Mouse (Mus musculus) cerebellum, postnatal 4 days (tissue): ENCODE measurements around the gene Large1.
"Not testable (repeated sequence)": the region's sequence is repeated elsewhere in the genome, so short reads cannot be mapped to it uniquely, and the experiment has no call there.

Experiments used
- DNase-seq, 2 experiments: peaks; one replicate each; pipeline ENCODE4 v3.0.0; 2022; ENCODE audit warnings: low spot score in 2 of 2, mixed read lengths in 1 of 2

The Large1 gene

DNA sequence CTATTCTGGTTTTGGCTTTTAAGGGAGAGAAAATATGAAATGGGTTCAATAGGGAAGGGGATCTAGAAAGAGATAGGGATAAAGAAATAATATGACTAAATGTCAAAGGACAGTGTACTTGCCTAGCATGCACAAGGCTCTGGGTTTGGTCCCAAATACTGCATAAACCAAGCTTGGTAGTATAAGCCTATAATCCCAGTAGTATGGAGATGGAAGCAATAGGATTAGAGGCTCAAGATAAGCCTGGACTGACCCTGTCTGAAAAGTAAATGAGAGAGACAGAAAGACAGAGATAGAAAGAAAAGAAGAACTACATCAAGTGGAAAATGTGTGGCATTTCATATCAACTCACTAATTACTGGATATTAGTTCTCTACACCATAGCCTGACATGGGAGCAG lies 180.7 kb downstream of the Large1 start:
- no peak for DNase-seq

DNA sequence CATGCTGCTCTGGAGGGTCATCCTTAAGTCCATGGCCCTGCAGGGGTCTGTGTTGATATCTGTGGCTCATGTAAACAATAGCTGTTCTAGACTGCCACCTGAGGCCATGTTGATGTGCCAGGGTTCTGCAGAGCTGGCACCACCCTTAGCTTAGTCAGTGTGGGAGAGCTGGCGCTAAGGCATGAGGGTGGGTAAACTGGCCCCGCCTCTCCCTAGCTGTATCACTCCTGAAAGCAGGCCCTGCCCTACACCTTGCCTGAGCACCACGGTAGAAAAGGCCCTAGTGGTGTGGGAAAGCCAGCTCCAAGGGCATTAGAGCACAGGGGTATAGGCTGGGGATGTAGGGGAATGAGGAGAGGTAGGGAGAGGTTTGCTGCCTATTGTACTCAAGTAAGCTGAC lies 191.3 kb downstream of the Large1 start:
- no peak for DNase-seq

DNA sequence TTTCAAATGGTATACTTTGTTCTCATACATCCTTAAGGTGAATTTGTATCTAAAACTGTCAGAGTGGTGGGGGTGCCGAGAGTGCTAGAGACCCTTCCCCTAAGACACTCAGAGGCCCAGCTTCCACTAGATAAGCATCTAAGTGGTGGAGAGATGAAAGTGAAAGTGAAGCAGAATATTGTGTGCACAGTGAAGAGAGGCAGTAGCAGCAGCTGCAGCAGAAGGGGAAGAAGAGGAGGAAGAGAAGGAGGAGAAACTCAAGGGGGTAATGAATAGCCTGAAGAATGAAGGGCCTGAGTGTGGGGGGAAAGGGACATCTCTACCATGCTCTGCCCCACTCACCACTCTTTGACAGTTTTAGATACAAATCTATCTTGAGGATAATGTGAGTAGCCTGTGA lies 191.8 kb downstream of the Large1 start:
- no peak for DNase-seq

DNA sequence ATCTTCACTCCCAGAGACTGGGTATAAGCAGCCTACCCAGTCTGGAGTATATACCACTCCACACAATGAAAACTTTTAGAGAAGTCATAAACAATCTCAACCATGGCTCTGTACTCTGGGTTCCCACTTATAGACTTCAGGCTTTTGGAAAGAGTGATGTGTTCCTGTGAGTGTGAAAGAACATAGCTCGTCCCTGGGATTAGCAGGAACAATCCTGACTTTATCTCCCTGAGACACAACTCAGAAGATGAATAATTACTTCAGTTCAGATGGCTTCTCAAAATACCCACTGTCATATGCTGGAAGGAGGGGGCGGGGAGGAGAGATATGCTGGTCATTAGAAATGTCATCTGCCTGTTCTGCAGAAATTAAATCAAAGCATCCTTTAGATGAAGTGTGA lies 192.4 kb downstream of the Large1 start:
- DNase-seq: no peak

DNA sequence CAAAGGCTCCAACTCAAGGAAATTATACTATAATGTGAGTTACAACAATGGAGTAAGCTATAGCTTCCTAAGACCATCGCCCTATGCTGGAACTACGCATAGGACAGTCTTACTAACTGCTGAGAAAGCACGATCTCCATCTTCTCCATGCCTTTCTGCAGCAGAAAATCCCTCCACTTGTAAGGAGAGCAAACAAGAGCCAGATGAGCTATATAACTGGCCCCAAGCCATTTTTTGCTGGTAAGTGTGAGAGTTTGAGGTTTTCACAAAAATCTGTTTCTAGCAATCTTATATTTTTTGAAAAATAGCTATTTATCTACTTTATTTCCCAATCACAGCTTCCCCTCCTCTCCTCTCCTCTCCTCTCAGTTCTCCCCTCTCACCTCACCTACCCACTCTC lies 206.1 kb downstream of the Large1 start:
- DNase-seq: no peak

DNA sequence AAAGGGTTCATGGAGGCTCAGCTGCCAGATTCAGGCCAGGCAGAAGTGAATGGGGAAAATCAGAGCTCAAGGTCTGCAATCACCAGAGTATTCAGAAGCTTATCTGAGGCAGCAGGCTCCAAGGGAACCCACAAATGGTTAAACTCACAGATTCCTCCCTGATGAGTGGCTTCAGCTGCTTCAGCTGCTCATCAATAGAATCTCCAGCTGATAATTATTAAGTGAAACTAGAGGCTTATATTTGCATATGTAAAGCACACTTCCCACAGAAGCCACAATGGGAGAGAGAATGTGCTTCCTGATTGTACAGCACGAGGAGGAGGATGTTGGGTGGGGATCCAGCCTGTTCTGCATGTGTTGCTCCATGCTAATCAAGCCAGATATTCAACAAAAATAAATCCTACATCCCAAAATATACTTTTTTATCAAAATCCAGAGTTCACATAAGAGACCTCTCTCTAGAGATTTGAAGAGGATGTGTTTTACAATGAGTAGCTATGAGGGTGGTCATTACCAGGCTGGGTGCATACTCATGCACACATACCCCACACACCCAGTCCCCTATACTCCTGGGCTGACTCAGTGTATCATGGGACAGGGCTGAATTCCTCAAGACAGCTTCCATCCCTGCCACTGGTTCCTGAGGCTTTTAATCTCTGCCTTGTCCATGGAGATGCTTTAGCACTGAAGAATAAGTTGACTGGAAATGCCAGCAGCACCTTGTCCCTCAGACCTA lies 210.5 kb downstream of the Large1 start:
- DNase-seq: no peak

DNA sequence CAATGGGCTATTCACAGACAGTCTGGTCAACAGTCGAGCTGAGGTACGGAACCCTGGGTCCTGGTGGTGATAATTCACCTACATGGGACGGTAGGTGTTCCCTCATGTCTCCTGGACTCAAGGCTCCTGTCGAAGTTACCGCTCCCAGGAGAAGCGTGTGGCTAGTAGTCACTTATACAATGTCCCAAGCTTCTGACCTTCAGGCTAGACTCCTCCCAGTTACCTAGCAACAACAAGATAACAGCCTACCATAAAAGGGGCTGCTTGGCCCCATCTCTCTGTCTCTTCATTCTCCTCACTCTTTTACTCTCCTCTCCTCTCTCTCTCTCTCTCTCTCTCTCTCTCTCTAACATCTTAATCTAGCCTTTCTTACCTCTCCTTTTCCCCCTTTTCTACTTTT lies 217.9 kb downstream of the Large1 start:
- DNase-seq: no peak

DNA sequence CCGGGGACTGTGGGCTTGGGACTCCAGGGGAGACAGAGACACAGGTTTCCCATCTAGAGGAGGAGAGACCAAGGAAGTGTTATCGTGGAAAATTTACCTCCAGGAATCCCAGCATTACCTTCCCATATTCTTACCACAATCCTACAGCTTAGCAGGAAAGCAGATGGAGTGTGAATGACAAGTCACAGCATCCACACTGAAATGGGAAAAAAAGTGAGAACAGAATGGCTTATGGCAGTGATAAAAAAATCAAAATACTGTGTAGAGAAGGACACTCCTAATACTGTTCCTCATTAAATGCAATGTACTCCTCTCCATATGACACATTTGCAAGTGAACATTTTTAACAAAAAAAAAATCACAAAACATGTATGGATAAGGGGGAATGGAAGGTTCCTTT lies 221.3 kb downstream of the Large1 start:
- no peak for DNase-seq

DNA sequence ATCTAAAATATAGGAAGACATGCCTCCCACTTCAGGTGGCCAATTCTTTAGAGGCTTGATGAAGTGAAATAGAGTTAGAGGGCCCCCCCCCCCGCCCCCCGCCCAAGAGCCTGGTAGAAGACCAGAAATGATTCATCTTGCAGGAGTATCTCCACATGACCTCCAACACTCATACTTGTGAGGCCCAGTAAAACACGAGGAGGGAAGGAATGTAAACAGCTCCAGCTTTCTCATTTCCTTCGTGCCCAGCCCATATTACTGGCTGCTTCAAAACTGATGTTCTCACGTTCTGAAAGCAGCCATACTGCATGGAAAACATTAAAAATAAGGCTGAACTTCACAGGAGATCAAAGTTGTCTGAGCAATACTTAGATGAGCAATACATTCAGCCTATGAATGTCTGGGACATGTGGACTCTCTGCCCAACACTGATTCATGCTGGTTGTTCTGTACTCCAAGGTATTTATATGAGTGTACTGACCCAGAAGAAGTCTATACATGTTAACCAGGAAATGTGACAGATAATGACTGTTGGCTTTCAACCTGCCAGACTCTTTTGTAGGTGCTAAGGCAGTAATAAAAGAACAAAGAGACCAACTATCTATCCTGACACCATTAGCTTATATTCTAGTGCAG lies 229.4 kb downstream of the Large1 start:
- no peak for DNase-seq

DNA sequence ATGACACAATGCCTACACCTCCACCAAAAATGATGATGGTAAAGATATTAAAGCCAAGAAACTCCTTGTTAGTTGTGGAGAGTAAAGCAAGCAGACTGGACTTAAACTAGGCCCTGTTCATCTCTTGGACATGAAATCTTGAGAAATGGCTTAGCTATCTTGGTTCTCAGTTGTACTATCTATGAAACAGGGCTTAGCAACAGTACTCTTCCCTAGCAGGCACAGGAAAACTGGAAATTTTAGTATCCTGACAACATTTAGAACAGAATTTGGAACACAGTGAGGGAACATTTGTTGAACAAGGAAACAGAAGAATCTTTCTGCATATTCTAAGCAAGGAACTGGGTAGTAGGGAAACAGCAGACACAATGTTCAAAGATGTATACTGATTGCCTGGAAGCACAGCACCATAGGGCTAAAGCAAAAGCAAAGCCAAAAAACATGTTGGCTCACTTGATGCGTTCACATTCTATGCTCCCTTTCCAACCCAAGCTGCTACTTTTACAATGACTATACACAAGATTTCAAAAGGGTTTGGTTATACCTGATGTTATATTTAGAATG lies 240.9 kb downstream of the Large1 start:
- DNase-seq: no peak

DNA sequence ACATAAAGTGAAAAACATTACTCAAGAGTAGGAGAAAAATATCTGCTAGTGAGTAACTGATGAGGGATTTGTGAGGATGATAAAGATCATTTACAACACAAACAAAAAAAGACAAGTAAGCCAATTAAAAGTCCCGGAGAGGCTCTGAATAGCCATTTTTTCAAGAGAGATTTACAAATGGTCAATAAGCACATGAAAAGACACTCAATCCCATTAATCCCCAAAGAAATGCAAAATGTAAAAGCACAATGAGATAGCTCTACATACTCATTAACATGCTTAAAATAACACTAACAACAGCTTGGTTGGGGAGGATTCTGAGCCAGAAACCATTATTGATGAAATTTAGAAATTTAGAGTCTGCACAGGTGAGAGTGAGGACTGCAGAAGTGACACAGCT lies 249.3 kb downstream of the Large1 start:
- DNase-seq: no peak

DNA sequence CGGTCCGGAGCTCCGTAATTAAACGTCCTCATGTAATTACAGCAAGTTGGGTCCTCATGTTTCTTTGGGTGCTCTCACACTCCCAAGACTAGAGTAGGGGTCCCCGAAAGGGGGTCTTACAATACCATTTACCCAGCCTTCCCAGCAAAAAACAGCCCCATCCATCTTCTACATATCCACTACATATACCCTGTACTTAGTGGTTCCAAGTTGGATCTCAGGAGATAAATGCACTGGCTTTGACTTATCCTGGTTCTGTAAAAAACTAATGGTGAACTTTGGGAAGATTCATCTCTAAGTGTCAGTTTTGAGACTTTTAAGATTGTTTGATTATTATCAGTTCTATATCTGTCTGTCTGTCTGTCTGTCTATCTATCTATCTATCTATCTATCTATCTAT lies 252.3 kb downstream of the Large1 start:
- DNase-seq: no peak

DNA sequence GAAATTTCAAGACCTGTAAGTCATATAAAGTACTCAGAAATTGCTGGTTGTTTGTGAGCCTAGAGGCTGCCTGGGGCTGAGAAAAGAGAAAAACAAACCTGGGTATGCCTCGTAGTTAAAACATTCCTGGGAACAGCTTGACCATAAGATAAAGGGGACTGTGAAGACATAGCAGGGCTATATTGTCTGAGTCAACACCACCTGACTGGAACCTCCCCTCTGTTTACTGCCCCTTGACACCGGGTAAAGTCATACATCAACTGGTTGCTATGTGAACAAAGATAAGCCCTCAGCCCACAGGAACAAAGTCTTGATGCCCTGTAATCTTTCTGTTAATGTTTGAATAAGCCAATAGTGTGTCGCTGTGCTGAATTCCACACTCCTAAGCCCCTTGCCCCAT lies 252.7 kb downstream of the Large1 start:
- not testable (repeated sequence) for DNase-seq

DNA sequence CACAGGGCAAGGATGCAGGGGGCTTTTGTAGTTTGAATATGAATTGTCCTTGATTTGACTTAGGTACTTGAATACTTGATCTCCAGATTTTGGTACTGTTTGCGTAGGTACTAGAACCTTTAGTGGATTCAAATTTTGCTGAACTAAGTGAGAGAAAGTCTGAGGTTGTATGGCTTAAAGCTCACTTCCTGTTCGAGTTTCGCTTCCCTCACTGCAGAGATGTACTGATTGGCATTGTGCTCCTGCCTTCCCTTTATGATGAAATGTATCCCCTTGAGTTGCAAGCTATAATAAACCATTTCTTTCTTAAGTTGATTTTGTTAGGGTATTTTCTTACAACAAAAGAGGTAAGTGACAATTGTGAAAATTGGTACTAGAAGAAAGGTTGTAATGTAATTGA lies 253.8 kb downstream of the Large1 start:
- DNase-seq: no peak

DNA sequence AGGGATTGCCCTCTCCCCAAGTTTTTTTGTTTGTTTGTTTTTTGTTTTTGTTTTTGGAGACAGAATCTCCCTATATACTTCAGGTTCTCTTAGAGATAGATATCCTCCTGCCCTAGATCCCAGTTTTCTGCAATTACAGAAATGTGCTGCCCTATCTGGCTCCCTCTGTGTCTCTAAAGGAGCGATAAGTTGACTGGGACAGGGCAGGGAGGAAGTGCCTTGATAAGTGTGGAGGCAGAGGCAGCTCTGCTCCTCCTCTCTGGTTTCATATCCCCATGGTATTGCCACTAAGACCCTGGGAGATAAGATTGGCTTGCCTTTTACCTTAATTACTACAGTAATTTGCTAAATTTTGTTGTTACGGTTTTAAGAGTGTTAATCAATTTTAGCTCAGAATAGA lies 256.4 kb downstream of the Large1 start:
- no peak for DNase-seq

DNA sequence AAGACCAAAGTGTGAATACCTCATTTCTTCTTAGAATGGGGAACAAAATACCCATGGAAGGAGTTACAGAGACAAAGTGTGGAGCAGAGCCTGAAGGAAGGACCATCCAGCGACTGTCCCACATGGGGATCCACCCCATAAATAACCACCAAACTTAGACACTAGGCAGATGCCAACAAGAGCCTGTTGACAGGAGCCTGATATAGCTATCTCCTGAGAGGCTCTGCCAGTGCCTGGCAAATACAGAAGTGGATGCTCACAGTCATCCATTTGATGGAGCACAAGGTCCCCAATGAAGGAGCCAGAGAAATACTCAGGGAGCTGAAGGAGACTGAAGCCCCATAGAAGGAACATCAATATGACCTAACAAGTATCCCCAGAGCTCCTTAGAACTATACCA lies 275.6 kb downstream of the Large1 start:
- DNase-seq: not testable (repeated sequence)

DNA sequence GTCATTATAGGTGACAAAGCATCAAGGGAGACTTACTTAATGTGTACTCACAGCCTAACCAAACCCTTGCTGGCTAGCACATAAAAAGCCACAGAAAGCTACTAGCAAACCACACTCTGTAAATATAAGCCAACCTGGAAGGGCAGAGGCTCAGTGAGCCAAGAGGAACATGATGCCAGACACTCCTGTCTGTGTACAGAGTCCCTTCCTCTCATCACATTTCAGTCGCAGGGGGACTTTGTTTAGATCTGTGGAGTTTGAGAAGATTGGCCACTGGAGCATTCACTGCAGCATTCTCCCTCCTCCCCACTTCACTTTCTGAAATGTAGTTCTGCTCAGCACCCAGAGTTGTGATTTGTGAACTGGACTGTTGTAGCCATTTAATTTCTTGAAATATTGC lies 291.9 kb downstream of the Large1 start:
- DNase-seq: no peak

DNA sequence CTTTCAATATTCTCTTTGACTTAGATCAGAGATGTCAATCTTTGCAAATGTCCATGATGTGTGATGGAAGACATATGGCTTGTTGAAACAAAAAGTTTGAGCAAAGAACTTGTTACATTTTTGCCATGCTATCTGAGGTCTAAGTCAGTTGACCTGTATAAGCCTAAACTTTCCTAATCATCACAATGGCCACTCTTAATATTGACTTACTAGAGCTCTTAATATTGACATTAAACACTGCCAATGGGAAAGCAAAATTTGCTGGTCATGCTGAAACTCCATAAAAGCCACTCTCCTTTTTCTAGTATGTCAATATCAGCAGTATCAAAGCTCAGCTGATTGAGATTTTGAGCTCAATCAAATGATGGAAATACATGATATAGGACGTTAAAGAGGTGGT lies 298.6 kb downstream of the Large1 start:
- no peak for DNase-seq

DNA sequence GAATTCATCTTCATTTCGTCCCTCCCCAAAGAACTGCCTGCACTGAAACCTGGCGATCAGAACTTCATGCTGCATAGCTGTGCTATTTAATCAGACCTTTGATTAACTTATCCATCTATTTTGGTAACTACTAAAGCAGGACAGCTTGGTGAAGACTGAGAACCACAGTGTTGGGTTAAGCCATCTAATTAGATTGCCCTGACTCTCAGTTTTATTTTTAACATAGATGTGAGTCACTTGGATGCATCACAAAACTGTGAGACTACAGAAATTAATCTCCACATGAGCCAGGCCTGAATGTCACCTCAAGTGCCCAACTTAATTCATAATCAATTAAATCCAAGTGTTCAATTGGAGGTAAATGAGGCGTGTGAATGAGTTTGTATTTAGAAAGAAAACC lies 299.5 kb downstream of the Large1 start:
- DNase-seq: no peak

DNA sequence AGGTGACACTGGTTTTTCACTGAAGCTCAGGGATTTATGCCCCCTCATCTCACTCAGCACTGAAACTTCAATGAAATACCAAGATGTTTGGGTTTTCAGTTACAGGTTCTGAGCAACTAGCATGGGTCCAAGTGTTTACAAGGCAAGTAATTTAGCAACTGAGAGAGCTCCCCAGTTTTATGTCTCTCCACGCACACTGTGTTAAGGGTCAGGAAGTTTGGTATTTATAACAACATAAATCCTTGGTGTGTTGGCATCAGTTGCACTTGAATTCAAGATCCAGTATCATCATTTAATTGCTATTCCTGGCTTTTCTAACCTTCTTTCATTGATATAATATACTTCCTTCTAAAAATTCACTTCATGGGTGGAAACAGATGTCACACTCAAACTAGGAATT lies 300.9 kb downstream of the Large1 start:
- DNase-seq: no peak

DNA sequence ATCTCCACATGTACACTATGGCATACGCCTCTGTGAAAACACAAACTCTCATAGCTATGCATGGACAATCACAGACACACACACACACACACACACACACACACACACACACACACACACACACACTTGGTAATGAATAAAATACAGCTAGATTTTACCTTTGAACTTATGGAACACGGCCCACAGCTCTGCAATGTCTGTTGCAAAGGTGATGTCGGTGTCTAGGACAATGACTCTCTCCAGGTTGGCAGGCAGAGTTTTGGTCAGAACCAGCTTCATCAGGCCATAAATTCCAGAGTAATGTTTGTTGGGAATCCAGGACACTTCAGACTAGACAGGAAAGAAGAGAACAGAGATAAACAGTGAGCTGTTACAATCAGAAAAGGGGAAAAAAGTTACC lies 305.2 kb downstream of the Large1 start:
- DNase-seq: no peak

DNA sequence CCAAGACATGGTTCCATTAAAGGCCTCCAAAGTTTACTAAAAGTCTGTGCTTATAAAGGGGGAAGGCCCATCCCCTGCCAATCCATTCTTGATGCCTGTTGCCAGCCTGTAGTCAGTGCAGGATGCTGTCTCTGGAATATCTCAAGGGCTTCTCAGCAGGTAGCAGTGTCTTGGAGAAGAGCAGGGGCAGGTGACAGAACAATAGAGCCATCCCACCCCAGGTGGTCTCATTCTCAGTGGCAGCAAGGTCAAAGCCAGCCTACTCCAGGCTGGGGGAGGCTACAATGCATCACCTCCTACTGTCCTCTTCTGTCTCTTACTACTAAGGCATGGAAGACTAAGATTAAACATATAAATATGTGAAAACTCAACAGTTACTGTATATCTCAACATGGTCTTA lies 323.6 kb downstream of the Large1 start:
- DNase-seq: no peak

DNA sequence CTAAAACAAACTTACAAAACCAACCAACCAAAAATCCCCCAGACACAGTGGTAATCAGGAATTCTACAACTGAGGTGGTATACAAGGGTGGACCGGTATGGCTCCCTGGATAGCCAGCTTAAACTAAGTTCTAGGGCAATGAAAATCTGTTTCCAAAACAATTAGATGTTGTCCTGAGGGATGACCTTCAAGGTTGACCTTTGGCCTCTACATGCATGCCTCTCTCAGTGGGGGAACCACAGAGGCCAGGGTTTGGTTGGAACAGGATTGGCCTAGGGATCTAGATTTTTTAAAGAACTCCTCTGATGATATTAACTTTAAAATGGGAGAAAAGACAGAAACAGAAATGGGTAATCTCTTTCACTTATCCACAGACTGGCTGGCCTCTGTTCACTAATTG lies 335.1 kb downstream of the Large1 start:
- no peak for DNase-seq

DNA sequence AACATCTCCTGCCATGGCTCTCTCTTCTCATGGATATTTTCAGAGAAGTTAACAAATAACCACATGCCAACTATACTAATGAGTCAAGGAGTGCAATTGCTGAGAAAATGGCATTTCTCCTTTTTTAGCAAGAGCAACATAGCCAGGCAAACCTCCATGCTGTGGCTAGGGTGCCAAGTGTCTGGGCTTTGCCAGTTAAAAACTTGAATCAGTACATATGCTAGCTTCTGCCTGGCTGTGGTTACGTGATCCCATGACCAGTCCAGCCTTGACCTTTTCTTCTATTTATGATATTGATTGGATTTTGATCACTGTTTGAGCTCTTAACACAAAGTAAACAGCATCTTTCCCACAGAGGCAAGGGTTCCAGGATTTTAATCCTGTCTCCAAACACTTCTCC lies 335.7 kb downstream of the Large1 start:
- DNase-seq: no peak
